Mouse (Mus musculus): ENCODE data around the gene G3bp1.

DNA sequence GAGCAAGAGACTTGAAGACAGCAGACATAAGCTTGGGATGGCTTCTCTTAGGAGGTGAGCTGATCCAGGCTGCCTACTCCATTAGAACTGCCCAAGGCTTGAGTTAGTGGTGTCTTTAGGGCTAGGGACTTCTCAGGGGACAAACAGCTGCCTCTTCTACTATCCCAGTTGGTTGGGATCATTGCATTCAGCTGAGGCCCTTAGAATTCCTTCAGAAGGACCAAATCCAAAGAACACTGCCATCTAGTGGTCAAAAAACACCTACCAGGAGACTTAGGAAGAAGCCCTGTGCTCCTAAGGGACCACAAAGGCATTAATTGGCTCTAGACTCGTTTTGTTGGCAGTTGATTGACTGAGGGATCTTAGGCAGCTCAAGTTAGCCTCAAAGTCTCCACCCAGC is 24.7 kb upstream of the G3bp1 start:
- TF ChIP-seq GATA1 (IDR thresholded peaks at IDR 0.05; ENCODE audit: low read length): no peak
- TF ChIP-seq TAL1 (IDR thresholded peaks at IDR 0.05; ENCODE audit: low read length): no peak
